Mouse (Mus musculus) right cerebral cortex, postnatal 36 days (tissue): ENCODE measurements around the gene Pdss1.

Source experiments
- DNase-seq, 2 experiments: peaks; one replicate each; pipeline ENCODE4 v3.0.0; 2022; ENCODE audit warnings: low spot score in 2 of 2, mixed read lengths in 1 of 2

Gene Pdss1

DNA sequence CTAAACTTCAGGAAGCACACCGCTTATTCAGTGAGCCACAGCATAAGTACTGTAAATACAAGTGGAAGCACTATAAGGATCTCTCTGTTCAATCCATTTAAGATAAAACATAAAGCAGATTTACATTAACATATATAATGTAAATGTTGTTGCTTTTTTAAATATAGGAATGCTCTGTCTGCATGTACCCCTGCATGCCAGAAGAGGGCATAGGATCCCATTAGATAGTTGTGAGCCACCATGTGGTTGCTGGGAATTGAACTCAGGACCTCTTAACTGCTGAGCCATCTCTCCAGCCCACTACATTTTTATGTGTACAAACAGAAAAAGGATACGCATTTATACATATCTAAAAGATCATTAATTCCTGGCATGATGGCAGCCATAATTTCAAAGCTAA lies 66.4 kb downstream of the Pdss1 start:
- DNase-seq = no peak

DNA sequence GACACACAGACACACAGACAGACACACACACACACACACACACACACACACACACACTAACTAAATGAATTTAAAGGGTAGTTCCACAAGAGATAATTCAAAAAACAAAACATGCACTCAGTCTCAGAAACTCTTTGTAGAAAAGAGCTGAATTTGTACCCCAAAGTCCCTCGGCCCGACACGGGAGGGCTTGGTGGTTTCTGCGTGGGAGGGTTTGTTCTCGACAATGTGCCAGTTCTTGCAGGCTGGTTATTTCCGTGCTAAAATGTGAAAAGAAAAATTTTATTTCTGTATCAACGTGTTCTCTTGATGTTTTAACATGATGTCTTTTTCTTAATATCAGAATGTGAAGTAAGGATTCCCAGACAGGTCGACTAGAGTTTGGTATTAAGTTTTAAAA lies 66.9 kb downstream of the Pdss1 start:
- DNase-seq = peak; percentile 23 to 54

DNA sequence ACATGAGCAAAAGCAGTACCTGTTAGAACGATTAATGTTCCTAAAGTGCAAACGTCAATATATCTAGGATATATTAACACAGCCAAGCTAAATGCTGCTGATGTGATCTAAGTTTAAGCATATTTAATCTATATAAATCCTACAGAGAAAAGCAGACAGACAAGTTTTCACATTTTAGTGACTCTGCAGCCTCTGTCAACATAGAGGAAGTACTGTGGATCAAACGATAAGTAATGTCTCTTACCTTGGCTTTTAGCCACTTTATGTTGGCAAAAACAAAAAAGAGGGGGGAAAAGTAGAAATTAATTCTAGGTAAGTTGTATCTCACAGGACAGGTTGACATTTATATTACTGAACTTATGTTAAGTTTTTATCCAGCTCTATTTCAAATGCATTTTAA lies 67.6 kb downstream of the Pdss1 start:
- no peak for DNase-seq

DNA sequence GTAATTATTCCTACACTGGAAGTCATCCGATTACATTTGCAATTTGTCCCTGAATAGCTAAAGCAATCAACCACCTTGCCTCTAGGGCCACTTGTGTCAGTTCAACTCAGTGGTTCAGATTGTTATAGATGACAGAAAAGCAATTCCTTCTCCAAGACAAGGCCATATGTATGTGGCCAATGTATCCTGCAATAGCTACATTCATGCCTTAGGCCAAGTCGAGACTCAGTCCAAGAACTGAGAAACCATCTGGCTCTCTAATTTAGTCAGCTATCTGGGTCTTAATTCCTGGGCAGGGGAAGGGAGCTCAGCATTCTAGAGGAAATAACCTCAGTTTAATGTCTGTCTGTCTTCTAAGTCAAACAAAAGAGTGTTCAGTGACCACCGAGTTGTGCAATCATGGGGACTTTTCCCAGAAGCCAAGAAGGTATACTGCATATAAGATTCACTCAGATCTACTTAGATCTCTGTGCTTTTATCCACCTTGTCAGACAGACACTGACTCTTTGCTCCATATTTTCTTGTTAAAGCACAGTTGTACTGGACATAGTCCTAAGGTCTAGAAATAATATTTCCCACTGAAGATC lies 82.2 kb downstream of the Pdss1 start:
- DNase-seq = no peak

DNA sequence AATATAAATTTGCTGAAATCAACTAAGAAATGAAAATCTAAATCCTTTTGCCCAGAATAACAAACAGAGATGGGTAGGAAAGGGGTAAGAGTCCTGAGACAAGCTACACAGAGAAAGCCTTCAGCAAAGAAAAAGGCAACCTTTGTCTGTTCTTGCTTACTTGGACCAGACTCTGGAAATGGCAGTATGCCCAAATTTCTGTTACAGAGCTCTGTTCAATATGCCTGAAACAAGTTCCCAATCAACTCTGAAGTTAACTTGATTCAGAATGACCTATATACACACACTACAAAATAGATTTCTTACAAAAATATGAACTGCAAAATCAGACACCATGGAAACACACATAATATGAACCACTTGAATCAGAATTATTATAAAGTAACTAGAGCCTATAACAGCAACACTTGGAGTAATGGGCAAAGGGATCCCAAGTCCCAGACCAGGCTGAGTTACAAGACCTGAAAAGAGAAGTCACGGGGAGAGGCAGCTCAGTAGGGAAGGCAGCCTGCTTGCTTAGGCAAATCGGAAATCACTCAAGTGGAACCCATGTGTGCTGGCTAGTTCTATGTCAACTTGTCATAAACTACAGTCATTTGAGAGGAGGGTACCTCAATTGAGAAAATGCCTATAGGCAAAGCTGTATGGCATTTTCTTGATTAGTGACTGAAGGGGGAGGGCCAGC lies 90.8 kb downstream of the Pdss1 start:
- DNase-seq = no peak
